Mouse (Mus musculus) embryonic facial prominence, embryonic 10.5 days (tissue): ENCODE results near the gene Lpar2. TPM values are rescaled to one million over a fixed set of nuclear protein-coding genes. Genes with fewer than 3 reads are reported as not detected.
A peak's percentile ranks its signal among the peaks of the same experiment; 100 is the strongest.

ENCODE experiments used
- DNase-seq: peaks from one replicate; pipeline ENCODE4 v3.0.0-alpha.2; 2017; ENCODE audit warnings: low spot score
- H3K27ac ChIP-seq: fragments of 300-500 bp; sonication (generic); replicated peaks from 2 replicates; pipeline ENCODE4 v1.5.1; 2016; ENCODE audit warnings: mild to moderate bottlenecking
- H3K27me3 ChIP-seq: fragments of 300-500 bp; sonication (generic); replicated peaks from 2 replicates; pipeline ENCODE4 v1.6.1; 2016; ENCODE audit warnings: low read depth, mild to moderate bottlenecking; ENCODE audit not compliant: poor library complexity, severe bottlenecking
- H3K36me3 ChIP-seq: fragments of 300-500 bp; sonication (generic); replicated peaks from 2 replicates; pipeline ENCODE4 v1.6.1; 2016; ENCODE audit warnings: mild to moderate bottlenecking, moderate library complexity
- H3K4me1 ChIP-seq: fragments of 300-500 bp; sonication (generic); 2 replicates; pipeline ENCODE4 v1.6.1; 2016
- H3K4me3 ChIP-seq: fragments of 300-500 bp; sonication (generic); 2 replicates; pipeline ENCODE4 v1.5.1; 2016; ENCODE audit warnings: mild to moderate bottlenecking, moderate library complexity
- H3K9me3 ChIP-seq: fragments of 300-500 bp; sonication (generic); 2 replicates; pipeline ENCODE4 v1.6.1; 2016; ENCODE audit warnings: mild to moderate bottlenecking
- WGBS: fragments of 180-500 bp; shearing (Covaris S2); methylation state at CpG from one replicate; pipeline ENCODE4 v1.1.7; 2016; 5-methylcytosine and 5-hydroxymethylcytosine counted together
- polyA plus RNA-seq: library from polyadenylated mRNA; unstranded; fragments of >200 nt; fragmentation: Nextera tagmentation; extraction: Ambion mirVana; gene quantifications from 2 replicates; pipeline ENCODE4 v1.2.1, GENCODE M21; 2016

Gene Lpar2
- polyA plus RNA-seq, 1 experiment from 2014 or later, result 1.0 TPM

DNA sequence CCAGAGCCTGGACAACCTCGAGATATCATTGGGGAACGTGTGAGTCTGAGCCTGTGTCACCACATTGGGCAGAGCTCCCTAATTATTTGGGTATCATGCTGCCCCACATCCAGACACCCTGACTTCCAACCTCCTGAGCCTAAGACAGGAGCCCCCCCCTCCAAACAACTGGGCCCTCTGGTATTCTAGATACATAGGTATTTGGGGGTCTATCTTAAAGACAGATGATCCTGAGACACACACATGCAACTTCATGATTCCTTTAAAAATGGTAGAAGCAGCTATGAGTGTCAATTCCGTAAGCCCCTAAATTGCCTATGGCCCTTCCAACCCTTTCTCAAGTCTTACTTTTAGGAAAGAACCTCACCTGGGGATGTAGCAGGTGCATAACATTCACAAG is 12.4 kb upstream of the Lpar2 start:
- Histone ChIP-seq H3K4me3 (peak overlapping the region; percentile 58; the same call in 1 of the 2 replicates), H3K27me3 (no peaks in the 10 kb centered on the region), H3K27ac (no peak overlapping the region), H3K9me3 (no peaks in the 10 kb centered on the region), H3K4me1 (peaks cover 20% of the 10 kb centered on the region), H3K36me3 (peaks cover 78% of the 10 kb centered on the region)
- DNase-seq, result no peak
- WGBS, result 75% methylated on average over 3 of the region's 3 CpGs

- Histone ChIP-seq H3K27ac (no peak overlapping the region), H3K27me3 (no peaks in the 10 kb centered on the region), H3K9me3 (no peaks in the 10 kb centered on the region), H3K36me3 (peaks cover 81% of the 10 kb centered on the region), H3K4me1 (peaks cover 9% of the 10 kb centered on the region), H3K4me3 (no peak overlapping the region)
- WGBS, result 60% methylated on average over 2 of the region's 2 CpGs
- no peak for DNase-seq
Measured at GRCm38 (mm10) chr8:69814881-69815280, 7.3 kb upstream of the Lpar2 start.

GRCm38 (mm10) chr8:69815396-69815795 is 6.8 kb upstream of the Lpar2 start:
- peaks cover 7% of the 10 kb centered on the region; the same call in 1 of the 2 replicates for H3K4me1 ChIP-seq
- no peak for DNase-seq
- H3K36me3 ChIP-seq, result peaks cover 82% of the 10 kb centered on the region
- H3K4me3 ChIP-seq, result no peak overlapping the region
- H3K27ac ChIP-seq, result no peak overlapping the region
- 92% methylated on average over 4 of the region's 4 CpGs for WGBS
- peaks cover 2% of the 10 kb centered on the region; the same call in 1 of the 2 replicates for H3K27me3 ChIP-seq
- H3K9me3 ChIP-seq, result no peaks in the 10 kb centered on the region

DNA sequence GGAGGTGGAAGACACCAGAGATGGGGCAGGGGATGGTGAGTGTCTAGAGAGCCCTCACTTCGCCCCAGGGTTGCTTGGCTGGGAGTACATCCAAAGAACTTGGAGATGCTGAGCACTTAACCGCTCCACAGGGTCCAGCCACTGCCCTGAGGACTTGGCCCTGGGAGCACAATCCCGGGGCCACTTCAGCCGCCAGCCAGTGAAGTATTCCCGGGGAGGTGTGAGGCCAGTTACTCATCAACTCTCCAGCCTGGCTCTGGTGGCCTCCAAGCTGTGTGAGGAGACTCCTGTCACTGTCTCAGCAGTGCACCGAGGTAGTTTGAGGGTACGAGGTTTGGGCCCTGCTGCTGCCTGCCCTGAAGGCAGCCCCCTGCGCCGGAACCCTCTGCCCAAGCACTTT is 1.8 kb upstream of the Lpar2 start:
- H3K4me1 ChIP-seq, result peaks cover 42% of the 10 kb centered on the region
- H3K4me3 ChIP-seq, result no peak overlapping the region
- peaks cover 5% of the 10 kb centered on the region; the same call in 1 of the 2 replicates for H3K27me3 ChIP-seq

GRCm38 (mm10) chr8:69821971-69822385 is 251 bp upstream of the Lpar2 start:
- peaks cover 5% of the 10 kb centered on the region; the same call in 1 of the 2 replicates for H3K27me3 ChIP-seq
- H3K4me3 ChIP-seq, result peak overlapping the region; percentile 67
- WGBS, result 2% methylated on average over 17 of the region's 22 CpGs
- H3K9me3 ChIP-seq, result no peaks in the 10 kb centered on the region
- no peak for DNase-seq
- peaks cover 35% of the 10 kb centered on the region for H3K4me1 ChIP-seq
- H3K27ac ChIP-seq, result peak overlapping the region; percentile 85
- H3K36me3 ChIP-seq, result peaks cover 64% of the 10 kb centered on the region

More for the DNA sequence above, 1.8 kb upstream of the Lpar2 start:
- no peak for DNase-seq
- Histone ChIP-seq H3K27ac (no peak overlapping the region), H3K36me3 (peaks cover 64% of the 10 kb centered on the region), H3K9me3 (no peaks in the 10 kb centered on the region)
- 84% methylated on average over 9 of the region's 9 CpGs for WGBS

GRCm38 (mm10) chr8:69826371-69826770 is 4.1 kb downstream of the Lpar2 start:
- Histone ChIP-seq H3K4me1 (peaks cover 36% of the 10 kb centered on the region), H3K27ac (no peak overlapping the region), H3K36me3 (peaks cover 69% of the 10 kb centered on the region), H3K4me3 (0 out of 2 replicates have a peak overlapping the region, but pooled peaks have one; percentile 3), H3K27me3 (no peaks in the 10 kb centered on the region), H3K9me3 (no peaks in the 10 kb centered on the region)
- 95% methylated on average over 12 of the region's 12 CpGs for WGBS
- no peak for DNase-seq

GRCm38 (mm10) chr8:69832298-69832853 is 10.1 kb downstream of the Lpar2 start, which contains the start of gene Pbx4:
Gene Pbx4, plus strand, starts transcription at chr8:69832491.
- peaks cover 20% of the 10 kb centered on the region for H3K4me1 ChIP-seq

GRCm38 (mm10) chr8:69837057-69837682 is 14.9 kb downstream of the Lpar2 start:
- Histone ChIP-seq H3K9me3 (no peaks in the 10 kb centered on the region), H3K27me3 (peaks cover 8% of the 10 kb centered on the region; the same call in 1 of the 2 replicates), H3K36me3 (0 out of 2 replicates have a peak, but pooled peaks cover 4% of the 10 kb centered on the region), H3K4me1 (peaks cover 11% of the 10 kb centered on the region), H3K27ac (no peak overlapping the region), H3K4me3 (no peak overlapping the region)
- DNase-seq, result no peak
- 82% methylated on average over 8 of the region's 8 CpGs for WGBS

More at GRCm38 (mm10) chr8:69832298-69832853, 10.1 kb downstream of the Lpar2 start, which contains the start of gene Pbx4:
- peak; percentile 96 for DNase-seq
- H3K27me3 ChIP-seq, result peaks cover 8% of the 10 kb centered on the region; the same call in 1 of the 2 replicates
- H3K4me3 ChIP-seq, result peak within 1 kb of the TSS; percentile 81
- under 1% methylated on average over 38 of the region's 38 CpGs for whole genome bisulfite sequencing
- peak within 1 kb of the TSS; percentile 87 for H3K27ac ChIP-seq
- no peaks in the 10 kb centered on the region for H3K9me3 ChIP-seq
- peaks cover 33% of the 10 kb centered on the region for H3K36me3 ChIP-seq

DNA sequence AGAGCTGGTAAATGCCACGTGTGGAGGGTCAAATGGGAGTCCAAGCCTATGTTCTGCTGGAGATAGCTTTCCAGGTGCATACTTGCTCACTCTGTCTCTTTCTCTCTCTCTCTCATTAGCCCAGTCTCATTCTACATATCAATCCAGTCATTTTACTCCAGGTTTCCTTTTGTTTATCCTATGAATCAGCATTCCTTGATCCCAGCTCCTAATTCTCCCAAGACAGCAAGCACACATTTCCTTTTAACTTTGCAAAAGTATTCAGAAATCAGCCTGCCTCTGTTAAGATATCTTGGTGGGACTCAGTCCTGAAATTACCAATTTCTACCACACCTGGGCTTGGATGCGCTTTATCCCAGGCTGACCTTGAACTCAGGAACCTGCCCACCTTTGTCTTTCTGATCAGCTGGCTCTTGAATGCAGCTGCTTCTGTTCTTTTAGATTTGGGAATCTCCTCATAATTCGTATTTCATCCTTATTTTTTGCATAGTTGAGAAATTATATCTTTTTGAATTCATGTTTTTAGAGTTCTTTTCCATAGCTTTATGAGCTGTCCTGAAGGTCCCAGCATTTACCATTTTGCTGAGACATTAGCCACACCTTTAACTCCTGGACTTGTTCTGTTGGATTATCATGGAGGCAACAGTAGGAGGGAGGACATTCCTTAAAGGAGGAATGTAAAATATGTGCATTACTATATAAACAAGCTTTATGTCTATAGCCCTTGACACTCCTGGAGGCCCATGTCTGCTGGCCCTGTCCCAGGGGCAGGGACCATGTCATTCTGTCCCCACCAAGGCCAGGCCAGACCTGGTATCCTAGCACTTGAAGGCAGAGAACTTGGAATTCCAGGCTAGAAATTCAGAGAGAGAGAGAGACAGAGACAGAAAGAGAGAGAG is 25.2 kb downstream of the Lpar2 start:
- H3K4me3 ChIP-seq, result no peak overlapping the region
- H3K27ac ChIP-seq, result no peak overlapping the region
- 65% methylated on average over 3 of the region's 3 CpGs for WGBS
- H3K9me3 ChIP-seq, result no peaks in the 10 kb centered on the region
- H3K36me3 ChIP-seq, result no peaks in the 10 kb centered on the region; the same call in none of the 2 replicates
- H3K27me3 ChIP-seq, result no peaks in the 10 kb centered on the region
- H3K4me1 ChIP-seq, result no peaks in the 10 kb centered on the region
- no peak for DNase-seq

- 88% methylated on average over 8 of the region's 8 CpGs for WGBS
- Histone ChIP-seq H3K27ac (no peak overlapping the region), H3K9me3 (no peaks in the 10 kb centered on the region), H3K4me1 (no peaks in the 10 kb centered on the region), H3K27me3 (no peaks in the 10 kb centered on the region), H3K36me3 (no peaks in the 10 kb centered on the region; the same call in none of the 2 replicates), H3K4me3 (no peak overlapping the region)
- DNase-seq, result no peak
Measured at GRCm38 (mm10) chr8:69848951-69849350, 26.7 kb downstream of the Lpar2 start.

DNA sequence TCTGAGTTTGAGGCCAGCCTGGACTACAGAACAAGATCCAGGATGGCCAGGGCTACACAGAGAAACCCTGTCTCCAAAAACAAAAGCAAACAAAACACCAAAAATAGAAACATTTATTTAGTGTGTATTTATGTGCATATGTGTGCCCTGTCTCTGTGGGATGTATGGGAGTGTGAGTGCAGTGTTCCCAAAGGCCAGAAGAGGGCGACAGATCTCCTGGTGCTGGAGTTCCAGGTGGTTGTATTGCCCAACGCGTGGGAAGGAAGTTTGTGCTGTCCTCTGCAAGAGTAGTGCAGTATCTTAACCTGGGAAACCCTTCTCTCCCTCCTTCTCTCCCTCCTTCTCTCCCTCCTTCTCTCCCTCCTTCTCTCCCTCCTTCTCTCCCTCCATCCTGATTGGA is 27.7 kb downstream of the Lpar2 start:
- Histone ChIP-seq H3K27ac (no peak overlapping the region), H3K27me3 (no peaks in the 10 kb centered on the region), H3K4me3 (no peak overlapping the region), H3K9me3 (no peaks in the 10 kb centered on the region), H3K36me3 (no peaks in the 10 kb centered on the region; the same call in none of the 2 replicates), H3K4me1 (no peaks in the 10 kb centered on the region)
- peak; percentile 25 for DNase-seq
- 46% methylated on average over 3 of the region's 3 CpGs for WGBS

GRCm38 (mm10) chr8:69850926-69851506 is 28.8 kb downstream of the Lpar2 start:
- no peak overlapping the region for H3K4me3 ChIP-seq
- H3K9me3 ChIP-seq, result no peaks in the 10 kb centered on the region
- no peaks in the 10 kb centered on the region; the same call in none of the 2 replicates for H3K36me3 ChIP-seq
- DNase-seq, result no peak
- H3K27me3 ChIP-seq, result no peaks in the 10 kb centered on the region
- no peak overlapping the region for H3K27ac ChIP-seq
- H3K4me1 ChIP-seq, result no peaks in the 10 kb centered on the region
- WGBS, result 80% methylated on average over 7 of the region's 7 CpGs
